Mouse (Mus musculus) ES-CJ7 (cell line): ENCODE measurements around the gene Ttc28.
A peak's percentile ranks its signal among the peaks of the same experiment; 100 is the strongest.

ENCODE experiments used
- DNase-seq: peaks from one replicate; pipeline ENCODE4 v3.0.0; 2011; ENCODE audit warnings: low read depth, low spot score

Gene Ttc28

GRCm38 (mm10) chr5:111127786-111128185 is 248.2 kb downstream of the Ttc28 start:
- peak; percentile 56 for DNase-seq

GRCm38 (mm10) chr5:111130121-111130520 is 250.5 kb downstream of the Ttc28 start:
- no peak for DNase-seq

GRCm38 (mm10) chr5:111131561-111131960 is 252.0 kb downstream of the Ttc28 start:
- DNase-seq: peak; percentile 59

- DNase-seq: no peak
Observed at GRCm38 (mm10) chr5:111133150-111133549, 253.5 kb downstream of the Ttc28 start.

GRCm38 (mm10) chr5:111133754-111134153 is 254.2 kb downstream of the Ttc28 start:
- no peak for DNase-seq

- no peak for DNase-seq
Observed at GRCm38 (mm10) chr5:111137283-111137682, 257.7 kb downstream of the Ttc28 start.

- no peak for DNase-seq
Observed at GRCm38 (mm10) chr5:111137742-111138141, 258.1 kb downstream of the Ttc28 start.

GRCm38 (mm10) chr5:111138239-111138833 is 258.7 kb downstream of the Ttc28 start:
- no peak for DNase-seq

GRCm38 (mm10) chr5:111138927-111139565 is 259.4 kb downstream of the Ttc28 start:
- DNase-seq: no peak

GRCm38 (mm10) chr5:111139622-111140021 is 260.0 kb downstream of the Ttc28 start:
- no peak for DNase-seq

- DNase-seq: no peak
Observed at GRCm38 (mm10) chr5:111141139-111141885, 261.7 kb downstream of the Ttc28 start.

GRCm38 (mm10) chr5:111142837-111143236 is 263.2 kb downstream of the Ttc28 start:
- DNase-seq: no peak

- DNase-seq: no peak
Observed at GRCm38 (mm10) chr5:111144411-111144810, 264.8 kb downstream of the Ttc28 start.

- DNase-seq: no peak
Observed at GRCm38 (mm10) chr5:111150581-111150980, 271.0 kb downstream of the Ttc28 start.

GRCm38 (mm10) chr5:111151882-111152759 is 272.5 kb downstream of the Ttc28 start:
- no peak for DNase-seq

- no peak for DNase-seq
Observed at GRCm38 (mm10) chr5:111154586-111154985, 275.0 kb downstream of the Ttc28 start.

GRCm38 (mm10) chr5:111155271-111155670 is 275.7 kb downstream of the Ttc28 start:
- DNase-seq: no peak

GRCm38 (mm10) chr5:111155928-111156327 is 276.3 kb downstream of the Ttc28 start:
- no peak for DNase-seq

- DNase-seq: no peak
Observed at GRCm38 (mm10) chr5:111158266-111158665, 278.7 kb downstream of the Ttc28 start.

GRCm38 (mm10) chr5:111159628-111160321 is 280.2 kb downstream of the Ttc28 start:
- DNase-seq: no peak
